Mouse (Mus musculus): ENCODE data around the gene Mgat1.
"Not testable (repeated sequence)": the region's sequence is repeated elsewhere in the genome, so short reads cannot be mapped to it uniquely, and the experiment has no call there.

The Mgat1 gene

DNA sequence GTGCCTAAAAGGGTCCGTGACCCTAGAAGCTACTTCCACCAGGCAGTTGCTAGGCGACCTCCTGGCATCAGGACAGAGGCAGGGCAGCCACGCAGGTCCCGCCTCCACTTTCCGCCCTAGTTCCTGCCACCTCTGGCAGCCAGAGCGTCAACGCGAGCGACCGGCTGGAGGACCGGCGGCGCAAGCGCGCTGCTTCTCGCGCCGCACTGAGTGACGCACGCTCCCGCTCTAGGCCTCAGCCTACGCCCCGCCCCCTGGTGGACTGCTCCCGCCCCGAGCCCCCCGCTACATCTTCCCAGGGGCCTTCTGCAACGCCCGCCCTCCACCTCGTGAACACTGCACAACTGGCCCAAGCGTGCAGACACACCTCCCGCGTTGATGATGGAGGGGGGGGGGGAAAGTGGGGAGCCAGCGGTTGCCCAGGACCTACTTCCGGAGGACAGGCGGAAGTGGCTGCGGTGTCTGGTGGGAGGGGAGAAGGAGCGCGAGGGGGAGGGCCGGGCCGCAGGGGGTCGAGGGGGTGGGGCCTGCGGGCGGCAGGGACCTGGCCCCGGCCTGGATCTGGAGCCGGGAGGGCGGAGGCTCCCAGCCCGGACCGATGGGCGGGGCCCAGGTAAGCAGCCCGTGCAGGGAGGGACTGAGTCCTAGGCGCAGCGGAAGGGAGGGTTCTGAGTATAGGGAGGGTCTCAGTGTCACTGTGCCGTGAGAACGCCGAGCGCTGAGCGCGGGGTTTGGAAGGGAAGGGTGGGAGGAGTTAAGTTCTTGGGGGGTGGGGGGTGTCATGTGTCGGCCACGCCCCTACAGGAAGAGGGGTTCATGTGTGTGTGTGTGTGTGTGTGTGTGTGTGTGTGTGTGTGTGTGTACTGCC lies at the start of gene Mgat1:
Gene Mgat1 (plus strand): TSS at position 465 of the 868 bp plus-strand sequence.
- peak; percentile 92 to 94 for DNase-seq

DNA sequence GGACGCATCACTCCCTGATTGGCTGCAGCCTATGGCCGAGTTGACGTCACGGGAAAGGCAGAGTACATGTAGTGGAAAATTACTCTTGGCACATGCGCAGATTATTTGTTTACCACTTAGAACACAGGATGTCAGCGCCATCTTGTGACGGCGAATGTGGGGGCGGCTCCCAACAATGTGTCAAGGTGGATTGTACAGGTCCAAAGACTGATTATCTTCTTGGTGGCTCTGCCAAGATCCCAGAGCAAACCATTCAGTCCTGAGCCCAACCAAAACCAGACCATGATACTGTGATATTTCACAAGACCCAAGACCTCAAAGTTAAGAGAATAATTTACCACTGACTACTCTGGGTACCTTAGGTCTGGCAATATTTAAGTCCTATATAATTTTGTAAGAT lies 49.2 kb upstream of the Mgat1 start:
- not testable (repeated sequence) for DNase-seq

DNA sequence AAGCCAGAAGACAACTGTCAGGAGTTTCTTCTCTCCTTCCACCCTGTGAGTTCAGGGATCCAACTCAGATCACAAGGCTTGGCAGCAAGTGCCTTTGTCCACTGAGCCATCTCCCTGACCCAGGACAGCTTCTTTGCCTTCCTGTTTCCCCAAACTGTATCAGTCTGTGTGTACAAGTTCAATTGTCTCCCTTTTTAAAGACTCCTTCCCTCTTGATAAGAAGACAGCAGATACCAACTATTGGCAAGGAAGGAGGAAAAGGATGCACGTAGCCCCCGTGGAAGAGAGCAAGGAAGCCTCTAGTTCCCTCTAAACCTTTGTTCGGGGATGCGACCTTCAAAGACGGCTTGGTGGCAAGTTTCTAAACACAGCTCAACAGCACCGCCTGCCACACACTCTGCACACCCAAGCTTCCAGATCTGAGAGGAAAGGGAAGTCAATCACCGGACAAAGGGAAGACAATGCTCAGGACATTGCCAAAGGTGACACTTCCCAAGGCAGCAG lies 48.1 kb upstream of the Mgat1 start:
- DNase-seq: no peak

DNA sequence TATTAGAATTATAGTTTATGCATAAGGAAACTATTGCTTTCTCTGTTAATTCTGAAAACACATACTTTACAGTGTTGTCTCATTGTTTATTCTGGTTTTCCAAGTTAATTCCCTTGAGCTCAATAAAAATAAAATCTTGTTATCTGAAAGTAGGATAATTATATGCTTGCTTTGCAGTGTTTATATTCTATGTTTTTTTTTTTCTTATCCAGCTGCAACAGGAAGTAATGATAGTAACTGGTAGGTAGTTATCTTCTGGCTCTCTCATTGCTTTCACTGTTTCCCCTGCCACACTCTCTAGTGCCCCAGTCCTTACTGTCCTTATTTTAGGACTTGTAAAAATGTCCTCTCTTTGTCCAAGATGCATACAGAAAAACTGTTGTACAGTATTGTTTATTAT lies 43.3 kb upstream of the Mgat1 start:
- DNase-seq: no peak

DNA sequence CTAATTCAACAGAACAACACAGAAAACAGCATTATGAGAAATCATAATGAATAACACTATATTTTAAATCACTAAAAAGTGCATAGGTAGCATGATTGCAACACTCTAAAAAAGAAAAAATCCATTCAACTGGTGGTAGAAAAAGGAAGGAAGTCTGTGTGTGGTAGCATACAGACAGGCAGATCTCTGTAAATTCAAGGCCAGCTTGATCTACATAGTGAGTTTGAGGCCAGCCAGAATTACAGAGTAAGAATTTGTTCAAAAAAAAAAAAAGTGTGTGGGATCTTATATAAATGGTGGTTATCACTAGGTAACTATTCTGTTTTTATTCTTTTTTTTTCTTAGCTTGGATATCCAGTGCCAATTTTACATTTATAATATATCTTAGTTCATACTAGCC lies 42.8 kb upstream of the Mgat1 start:
- DNase-seq: no peak

DNA sequence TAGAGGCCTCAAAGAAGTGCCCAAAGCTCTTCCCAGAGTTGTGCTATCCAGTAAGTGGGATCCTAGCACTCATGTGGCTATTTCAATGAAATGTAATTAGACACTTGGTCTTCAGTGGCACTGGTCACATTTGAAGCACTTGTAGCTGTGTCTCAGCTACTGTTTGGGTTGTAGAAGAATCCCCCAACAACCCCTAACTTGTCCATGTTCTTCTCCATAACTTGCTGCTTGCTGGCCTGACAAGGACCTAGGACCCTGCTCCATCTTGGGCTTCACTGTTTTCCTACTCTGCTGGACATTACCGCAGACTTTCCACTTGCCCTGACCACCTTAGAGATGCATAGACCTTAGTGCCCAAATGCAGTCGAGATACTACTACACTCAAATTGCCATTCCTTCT lies 41.9 kb upstream of the Mgat1 start:
- DNase-seq: no peak

DNA sequence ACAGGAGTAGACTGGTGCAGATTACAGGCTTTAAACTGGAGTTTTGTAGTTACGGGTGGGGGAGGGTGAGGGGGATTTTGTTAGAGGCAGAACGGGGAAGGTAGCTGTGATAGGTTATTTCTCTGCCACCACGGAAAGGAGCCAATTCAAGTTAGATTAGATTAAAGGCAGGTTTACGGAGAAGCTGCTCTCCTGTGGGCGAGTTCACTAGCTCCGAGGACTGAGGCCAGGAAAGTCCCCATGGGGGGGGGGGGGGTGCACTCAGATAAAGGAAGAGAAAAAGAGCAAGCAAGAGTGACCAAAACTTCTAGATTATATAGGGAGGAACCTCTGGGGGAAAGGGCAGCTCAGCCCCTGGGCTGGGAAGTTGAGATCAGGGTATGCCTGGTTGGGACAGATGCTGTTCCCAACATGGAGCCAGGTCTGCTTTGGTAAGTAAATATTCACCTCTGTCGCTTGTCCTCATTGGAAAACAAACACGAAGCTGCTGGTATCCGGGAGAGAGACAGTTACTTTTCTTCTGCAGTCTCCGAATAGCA lies 41.4 kb upstream of the Mgat1 start:
- DNase-seq: peak; percentile 26 to 48

DNA sequence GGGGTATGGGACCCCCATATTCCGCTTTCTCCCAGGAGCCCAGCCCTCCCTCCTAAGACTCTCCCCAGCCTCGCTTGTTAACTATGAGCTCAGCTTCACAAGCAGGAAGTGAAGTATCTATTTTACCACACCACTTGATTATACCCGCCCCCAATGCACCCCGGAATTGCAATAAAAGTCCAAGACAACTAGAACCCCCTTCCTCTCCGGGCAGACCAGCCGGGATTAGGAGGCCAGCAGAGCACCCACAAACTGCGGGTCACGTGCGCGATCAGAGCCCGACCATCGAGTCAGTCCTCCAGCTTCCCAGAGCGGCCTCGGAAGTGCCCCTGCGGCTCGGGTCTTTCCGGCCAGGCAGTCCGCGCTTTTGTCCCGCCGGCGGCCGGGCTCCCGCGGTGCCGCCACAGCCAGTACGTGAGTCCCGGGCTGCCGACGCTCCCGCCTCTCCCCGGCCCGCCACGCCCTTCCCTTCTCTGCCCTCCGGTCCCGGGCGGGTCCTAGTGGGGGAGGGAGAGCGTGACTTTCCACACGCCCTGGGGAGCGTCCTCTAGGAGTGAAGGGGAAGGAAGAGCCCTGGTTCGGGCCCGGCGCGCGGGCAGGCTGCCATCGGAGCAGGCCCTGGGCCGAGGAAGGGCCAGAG lies 40.7 kb upstream of the Mgat1 start, which contains the start of gene Zfp62:
Gene Zfp62 (plus strand): TSS at position 164 of the 640 bp plus-strand sequence.
- peak; percentile 94 to 96 for DNase-seq

DNA sequence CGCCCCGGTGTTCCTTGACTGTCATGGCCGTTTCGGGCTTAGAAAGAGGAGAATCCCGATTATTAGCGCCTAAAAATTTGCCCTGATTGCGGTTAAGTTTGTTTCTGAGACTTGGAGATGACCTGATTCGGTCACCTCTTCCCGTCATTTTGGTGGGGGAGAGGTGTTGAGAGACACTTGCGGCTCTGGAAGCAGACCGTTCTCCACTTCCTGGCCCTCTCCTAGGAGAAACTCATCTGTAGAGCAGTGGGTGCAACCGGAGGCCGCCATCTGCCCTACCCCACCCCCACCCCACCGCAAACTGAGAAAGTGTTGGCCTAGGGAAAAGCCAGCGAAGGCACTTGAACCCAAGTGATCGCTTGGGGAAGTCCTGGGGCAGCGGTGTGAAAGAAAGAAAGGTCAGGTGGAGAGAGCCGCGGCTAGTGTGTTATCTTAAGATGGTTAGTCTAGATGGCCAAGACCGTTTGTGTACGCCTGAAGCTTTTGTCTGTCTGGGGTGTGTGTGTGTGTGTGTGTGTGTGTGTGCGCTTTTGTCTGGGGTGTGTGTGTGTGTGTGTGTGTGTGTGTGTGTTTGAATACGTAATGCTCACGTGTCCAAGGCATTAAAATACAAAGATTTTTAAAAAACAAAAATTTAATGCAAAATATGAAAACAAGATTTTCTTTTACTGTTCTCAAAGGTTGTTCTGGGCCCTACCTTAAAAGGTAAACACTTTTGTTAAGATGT lies 40.1 kb upstream of the Mgat1 start:
- DNase-seq: peak; percentile 55 to 60

DNA sequence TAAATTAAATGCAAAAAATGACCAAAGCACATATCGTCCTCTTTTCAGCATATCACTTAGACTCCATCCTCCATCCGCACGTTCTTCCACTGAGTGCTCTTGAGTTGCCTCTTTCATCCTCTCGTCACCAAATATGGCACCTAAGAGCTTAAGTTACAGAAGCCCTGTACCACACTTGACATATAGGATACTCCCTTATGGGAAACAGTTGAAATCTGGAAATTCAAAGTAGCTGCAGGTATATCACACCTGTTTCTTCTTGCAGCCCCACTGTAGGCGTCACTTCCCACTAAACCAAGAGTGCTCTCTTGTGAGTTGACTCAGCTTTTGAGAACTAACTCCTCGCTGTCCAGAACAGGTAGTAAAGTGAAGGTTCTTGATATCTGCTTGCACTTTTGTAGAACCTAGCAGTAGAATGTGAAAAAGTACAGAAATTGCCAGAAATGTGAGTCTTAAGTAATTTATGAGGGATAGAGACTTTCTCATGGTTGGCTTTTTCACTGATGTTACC lies 38.9 kb upstream of the Mgat1 start:
- no peak for DNase-seq

DNA sequence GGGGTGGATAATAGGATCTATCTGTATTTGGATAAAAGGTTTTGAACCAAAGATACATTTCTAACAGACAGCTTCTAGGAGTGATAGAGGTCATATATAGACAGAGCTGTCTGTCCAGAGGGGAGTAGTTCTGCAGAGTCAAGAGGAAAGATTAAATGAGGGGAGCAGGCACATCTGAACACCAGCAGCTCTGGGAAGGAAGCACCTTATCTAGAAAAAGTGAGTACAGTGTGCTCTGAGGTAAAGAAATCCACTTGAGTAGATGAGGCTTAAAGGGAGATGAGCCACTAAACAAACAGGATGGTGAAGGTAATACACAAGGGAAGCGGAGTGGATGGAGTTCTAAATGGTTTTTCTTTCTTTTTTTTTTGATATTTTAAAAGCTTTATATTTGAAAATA lies 36.5 kb upstream of the Mgat1 start:
- no peak for DNase-seq

DNA sequence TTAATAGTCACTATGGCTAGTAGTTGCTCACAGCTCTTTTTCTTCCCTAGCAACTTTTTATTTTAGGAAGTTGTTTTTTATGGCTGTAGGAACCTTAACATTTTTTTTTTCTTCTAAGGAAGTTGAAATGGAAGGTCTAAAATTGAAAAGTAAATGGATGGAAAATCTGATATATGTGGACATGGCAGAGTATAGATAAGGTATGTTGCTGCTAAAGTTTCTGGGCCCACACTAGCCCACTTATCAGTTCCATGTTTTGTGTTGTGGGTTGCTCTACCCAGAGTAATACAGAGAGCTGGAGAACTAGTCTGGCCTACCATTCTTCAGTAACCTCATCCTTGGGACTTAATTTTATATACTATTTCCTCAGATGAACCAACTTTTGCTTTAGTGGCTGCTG lies 31.4 kb upstream of the Mgat1 start:
- DNase-seq: no peak

DNA sequence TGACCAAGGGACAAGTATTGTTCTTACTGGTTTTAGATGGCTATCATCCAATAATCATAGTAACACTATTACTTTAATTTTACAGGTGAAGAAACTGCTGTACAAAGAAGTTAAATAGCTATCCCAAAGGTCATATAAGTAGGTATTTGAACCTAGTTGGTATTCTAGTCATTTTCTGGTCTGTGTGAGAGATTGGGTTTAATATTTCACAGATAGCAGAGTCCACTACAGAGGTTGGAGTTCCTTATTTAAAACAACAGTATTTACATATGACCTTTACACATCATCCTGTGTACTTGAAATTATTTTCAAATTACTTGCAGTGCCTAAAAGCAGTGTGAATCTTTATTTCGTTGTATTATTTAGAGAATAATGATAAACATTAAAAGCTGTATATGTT lies 30.5 kb upstream of the Mgat1 start:
- DNase-seq: no peak

DNA sequence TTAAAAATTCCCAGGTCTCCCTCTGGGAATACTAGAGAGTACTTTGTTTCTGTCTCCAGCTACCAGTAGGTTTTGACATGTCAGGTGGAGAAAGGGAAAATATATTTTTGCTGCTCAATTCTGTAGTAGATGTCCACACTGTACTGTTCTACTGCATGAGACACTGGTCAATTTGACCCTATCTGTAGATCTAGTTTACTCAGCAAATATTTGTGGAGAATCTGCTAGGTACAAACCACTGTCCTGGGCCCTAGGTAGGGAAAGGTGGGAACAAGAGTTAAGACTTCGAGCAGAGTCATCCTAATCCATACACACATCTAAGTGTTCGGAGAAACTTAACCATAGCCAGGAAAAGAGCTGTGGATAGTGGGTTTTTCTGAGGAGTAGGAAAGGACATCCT lies 24.7 kb upstream of the Mgat1 start:
- DNase-seq: no peak

DNA sequence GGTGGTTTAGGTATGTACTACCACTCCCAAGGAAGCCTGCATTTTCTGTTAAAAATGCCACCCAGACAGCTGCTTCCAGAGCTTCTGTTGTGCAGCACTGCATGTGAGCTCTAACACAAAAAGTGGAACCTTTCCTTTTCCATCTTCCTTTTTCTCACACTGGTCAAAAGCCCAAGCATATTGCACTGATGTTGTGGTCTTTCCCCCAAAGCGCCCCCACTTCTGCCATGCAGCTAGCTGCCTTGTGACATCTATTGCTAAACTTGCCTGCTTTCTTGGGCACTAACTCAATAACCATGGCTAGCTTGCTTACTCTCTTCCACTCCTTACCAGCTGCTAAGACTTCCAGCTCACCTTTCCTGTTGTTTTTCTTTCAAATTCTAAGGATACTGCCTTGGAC lies 19.5 kb upstream of the Mgat1 start:
- DNase-seq: no peak

DNA sequence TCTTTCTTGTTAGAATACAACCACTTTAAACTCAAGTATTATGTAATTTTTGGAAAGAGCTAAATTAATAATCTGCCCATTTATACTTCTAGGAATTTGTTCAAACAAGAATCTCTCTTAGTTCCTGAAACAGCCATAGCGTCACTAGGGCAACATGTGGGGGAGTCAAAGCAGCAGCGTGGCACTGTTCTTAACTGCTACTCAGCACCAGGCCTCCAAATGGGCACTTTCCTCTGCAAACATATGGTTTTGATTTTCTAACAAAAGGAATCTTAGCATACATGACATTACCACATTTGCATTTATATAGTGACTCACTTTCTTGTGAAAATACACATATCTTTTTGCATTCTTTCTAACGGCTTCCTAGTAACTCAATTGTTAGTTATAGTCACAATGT lies 11.2 kb upstream of the Mgat1 start:
- no peak for DNase-seq

DNA sequence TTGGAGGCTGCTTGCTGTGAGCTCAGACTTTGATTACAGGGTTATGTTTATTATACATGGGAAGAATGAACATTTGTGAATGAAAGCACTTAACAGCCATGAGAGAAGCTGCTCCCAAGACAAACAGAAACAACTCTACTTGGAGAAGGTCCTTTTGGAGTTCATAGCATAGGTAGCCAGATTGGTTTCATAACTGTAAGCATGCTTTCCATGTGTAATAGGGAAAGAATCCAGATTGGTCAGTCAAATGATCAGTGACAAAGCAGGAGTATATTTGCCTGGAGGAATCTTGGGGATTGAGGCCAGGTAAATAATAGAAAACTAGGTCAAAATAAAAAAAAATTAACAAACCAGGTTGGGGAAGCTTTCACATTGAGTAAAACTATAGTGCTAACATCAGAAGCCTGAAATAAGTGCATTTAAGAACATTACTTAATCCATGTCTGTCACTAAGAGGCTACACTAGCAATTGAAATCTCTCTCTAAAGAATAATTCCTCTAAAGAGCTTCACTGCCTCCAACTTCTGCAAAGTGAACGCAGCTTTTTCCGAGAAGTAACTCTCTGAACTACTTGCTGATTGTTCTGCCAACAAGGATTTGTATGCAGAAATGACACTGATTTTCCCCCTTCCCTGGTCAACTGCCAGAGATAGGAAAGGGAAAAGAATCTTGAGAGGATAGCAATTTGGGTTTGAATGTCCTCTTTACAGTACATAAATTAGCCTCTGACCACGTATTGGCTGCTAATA lies 8.4 kb upstream of the Mgat1 start:
- no peak for DNase-seq

DNA sequence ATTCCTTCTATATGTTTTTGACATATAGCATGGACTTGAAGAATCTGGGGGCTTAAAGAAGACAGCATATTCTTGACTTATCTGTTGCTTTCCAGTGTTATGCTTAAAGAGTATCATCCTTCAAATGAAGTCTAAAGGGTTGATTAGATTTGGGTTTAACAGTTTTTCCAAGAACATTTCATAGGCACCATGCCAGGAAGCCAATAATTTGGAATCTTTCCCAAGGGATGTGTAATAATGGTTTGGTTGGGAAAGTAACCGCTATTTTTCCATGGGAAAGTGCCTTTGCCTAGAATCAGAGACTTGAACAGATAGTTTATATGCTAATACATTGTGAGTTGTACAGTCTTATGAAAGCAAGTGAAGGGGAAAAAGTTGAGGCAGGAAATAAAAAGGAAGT lies 7.1 kb upstream of the Mgat1 start:
- DNase-seq: no peak

DNA sequence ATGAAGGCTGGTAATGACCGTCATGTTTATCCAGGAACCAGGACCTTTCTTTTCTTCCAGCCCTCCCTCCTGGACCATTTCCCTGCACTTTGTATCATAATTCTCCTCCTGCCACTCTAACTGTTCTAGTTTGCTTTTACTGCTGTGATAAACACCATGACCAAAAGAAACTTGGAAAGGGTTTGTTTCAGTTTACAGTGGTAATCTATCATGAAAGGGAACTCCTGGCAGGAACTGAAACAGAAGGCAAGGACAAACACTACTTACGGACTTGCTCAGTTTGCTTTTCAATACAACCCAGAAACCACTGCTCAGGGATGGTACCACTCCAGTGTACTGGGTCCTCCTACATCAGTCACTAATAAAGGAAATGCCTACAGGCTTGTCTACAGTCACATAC lies 6.5 kb upstream of the Mgat1 start:
- DNase-seq: no peak

DNA sequence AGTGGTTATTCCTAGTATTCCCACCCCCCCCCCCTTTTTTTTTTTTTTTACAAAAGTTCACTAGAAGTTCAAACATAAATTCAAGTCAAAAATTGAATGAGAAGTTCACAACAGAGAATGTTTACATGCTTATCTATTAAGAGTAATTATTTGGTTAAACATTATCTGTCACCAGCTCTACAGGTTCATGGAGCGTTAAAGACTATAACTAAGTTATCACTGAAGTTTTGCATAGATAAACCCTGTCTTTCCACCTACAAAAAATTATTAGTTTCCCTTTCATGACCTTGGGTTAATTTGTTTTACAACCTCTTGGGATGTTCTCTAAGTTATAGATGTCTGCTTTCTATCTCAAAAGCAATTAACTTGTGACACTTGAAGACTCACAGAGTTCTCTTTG lies 3.7 kb upstream of the Mgat1 start:
- DNase-seq: no peak

DNA sequence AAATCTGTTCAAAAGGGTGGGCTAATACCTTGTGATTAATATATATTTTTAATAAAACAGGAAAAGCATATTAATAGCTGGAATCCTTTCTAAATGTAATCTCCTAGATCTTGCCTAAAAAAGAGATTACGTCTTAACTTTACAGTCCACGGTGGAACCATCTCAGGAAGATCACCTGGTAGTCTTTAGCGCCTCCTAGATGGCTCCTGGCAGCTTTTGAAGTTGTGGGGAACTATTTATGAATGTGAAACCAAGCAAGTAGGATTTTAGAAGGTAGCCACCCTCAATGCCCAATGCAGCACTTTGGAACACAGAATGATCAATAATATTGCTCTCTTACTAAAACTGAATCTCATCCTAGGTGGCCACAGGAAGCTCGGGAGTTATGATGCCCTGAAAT lies 3.1 kb upstream of the Mgat1 start:
- no peak for DNase-seq

DNA sequence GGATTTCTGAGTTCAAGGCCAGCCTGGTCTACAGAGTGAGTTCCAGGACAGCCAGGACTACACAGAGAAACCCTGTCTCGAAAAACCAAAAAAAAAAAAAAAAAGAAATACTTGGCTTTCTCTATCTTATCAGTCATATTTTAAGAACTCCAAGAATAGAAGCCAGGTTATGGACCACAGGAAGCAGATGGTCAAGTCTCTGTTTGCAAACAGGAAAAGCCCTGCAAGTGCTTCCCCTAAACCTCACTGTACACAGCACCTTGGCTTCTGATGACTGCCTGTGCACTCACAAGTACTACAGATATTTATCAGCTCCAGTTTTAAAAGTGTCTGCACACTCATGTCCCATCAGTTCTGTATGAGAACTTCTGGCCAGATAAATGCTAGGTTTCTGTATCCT lies 2.5 kb upstream of the Mgat1 start:
- no peak for DNase-seq
